Mouse (Mus musculus): Measurements from ENCODE around the gene Tpi1. TPM values are rescaled to one million over a fixed set of nuclear protein-coding genes. Genes with fewer than 3 reads are reported as not detected.

The Tpi1 gene
- polyA plus RNA-seq, 1 experiment from 2014 or later, result 187 TPM

GRCm38 (mm10) chr6:124854647-124855046 lies 40.6 kb upstream of the Tpi1 start:
- Histone ChIP-seq H3K9ac (replicated peaks; ENCODE audit: low read depth) (no peak overlapping the region), H3K27me3 (replicated peaks; ENCODE audit: insufficient read depth, low read length) (peaks cover 9% of the 10 kb centered on the region; the same call in 1 of the 2 replicates), H3K9me3 (ENCODE audit: low read length) (no peaks in the 10 kb centered on the region), H3K27ac (ENCODE audit: low read length) (no peak overlapping the region), H3K4me3 (ENCODE audit: low read depth, low read length) (no peak overlapping the region), H3K4me2 (replicated peaks; ENCODE audit: low read depth, low read length) (no peak overlapping the region), H3K4me1 (ENCODE audit: insufficient read depth, low read depth, low read length) (no peaks in the 10 kb centered on the region), H3K36me3 (ENCODE audit: insufficient read depth, low read length) (no peaks in the 10 kb centered on the region)
- WGBS, result 65% methylated on average over 12 of the region's 12 CpGs
- DNase-seq (ENCODE audit: low spot score) (no peak), ATAC-seq (no peak)
- TF ChIP-seq CTCF (IDR thresholded peaks at IDR 0.05) (no peak), EP300 (IDR thresholded peaks at IDR 0.05) (no peak)

GRCm38 (mm10) chr6:124850535-124850934 lies 36.4 kb upstream of the Tpi1 start:
- DNase-seq (ENCODE audit: low spot score) (no peak), ATAC-seq (no peak)
- Histone ChIP-seq H3K9ac (replicated peaks; ENCODE audit: low read depth) (no peak overlapping the region), H3K9me3 (ENCODE audit: low read length) (no peaks in the 10 kb centered on the region), H3K4me1 (ENCODE audit: insufficient read depth, low read depth, low read length) (no peaks in the 10 kb centered on the region), H3K4me3 (ENCODE audit: low read depth, low read length) (no peak overlapping the region), H3K27ac (ENCODE audit: low read length) (no peak overlapping the region), H3K27me3 (replicated peaks; ENCODE audit: insufficient read depth, low read length) (no peaks in the 10 kb centered on the region), H3K4me2 (replicated peaks; ENCODE audit: low read depth, low read length) (no peak overlapping the region), H3K36me3 (ENCODE audit: insufficient read depth, low read length) (no peaks in the 10 kb centered on the region)
- TF ChIP-seq EP300 (IDR thresholded peaks at IDR 0.05) (no peak), CTCF (IDR thresholded peaks at IDR 0.05) (no peak)
- 52% methylated on average over 8 of the region's 8 CpGs for WGBS

- Histone ChIP-seq H3K4me3 (ENCODE audit: low read depth, low read length) (no peak overlapping the region), H3K9me3 (ENCODE audit: low read length) (no peaks in the 10 kb centered on the region), H3K27me3 (replicated peaks; ENCODE audit: insufficient read depth, low read length) (no peaks in the 10 kb centered on the region), H3K4me1 (ENCODE audit: insufficient read depth, low read depth, low read length) (no peaks in the 10 kb centered on the region), H3K9ac (replicated peaks; ENCODE audit: low read depth) (no peak overlapping the region), H3K27ac (ENCODE audit: low read length) (no peak overlapping the region), H3K36me3 (ENCODE audit: insufficient read depth, low read length) (no peaks in the 10 kb centered on the region), H3K4me2 (replicated peaks; ENCODE audit: low read depth, low read length) (no peak overlapping the region)
- TF ChIP-seq EP300 (IDR thresholded peaks at IDR 0.05) (no peak), CTCF (IDR thresholded peaks at IDR 0.05) (peak; percentile 96)
- ATAC-seq (peak; percentile 82), DNase-seq (ENCODE audit: low spot score) (peak; percentile 90)
- WGBS, result 9% methylated on average over 9 of the region's 9 CpGs
Measured at GRCm38 (mm10) chr6:124847305-124847704, 33.2 kb upstream of the Tpi1 start.

GRCm38 (mm10) chr6:124840241-124841167 lies 26.4 kb upstream of the Tpi1 start, which contains the start of gene Gnb3:
Gnb3 (minus strand) TSS chr6:124840275.
- WGBS, result 33% methylated on average over 15 of the region's 15 CpGs
- no peak within 1 kb of the TSS for H3K9ac ChIP-seq (replicated peaks; ENCODE audit: low read depth)
- no peak for ATAC-seq
- no peaks in the 10 kb centered on the region for H3K4me1 ChIP-seq (ENCODE audit: insufficient read depth, low read depth, low read length)
- TF ChIP-seq CTCF (IDR thresholded peaks at IDR 0.05), result no peak
- no peak for TF ChIP-seq EP300 (IDR thresholded peaks at IDR 0.05)
- H3K4me2 ChIP-seq (replicated peaks; ENCODE audit: low read depth, low read length), result no peak within 1 kb of the TSS
- no peak within 1 kb of the TSS for H3K4me3 ChIP-seq (ENCODE audit: low read depth, low read length)
- no peak within 1 kb of the TSS for H3K27ac ChIP-seq (ENCODE audit: low read length)
- no peaks in the 10 kb centered on the region for H3K36me3 ChIP-seq (ENCODE audit: insufficient read depth, low read length)
- H3K9me3 ChIP-seq (ENCODE audit: low read length), result no peaks in the 10 kb centered on the region
- no peaks in the 10 kb centered on the region for H3K27me3 ChIP-seq (replicated peaks; ENCODE audit: insufficient read depth, low read length)
- DNase-seq (ENCODE audit: low spot score), result no peak

DNA sequence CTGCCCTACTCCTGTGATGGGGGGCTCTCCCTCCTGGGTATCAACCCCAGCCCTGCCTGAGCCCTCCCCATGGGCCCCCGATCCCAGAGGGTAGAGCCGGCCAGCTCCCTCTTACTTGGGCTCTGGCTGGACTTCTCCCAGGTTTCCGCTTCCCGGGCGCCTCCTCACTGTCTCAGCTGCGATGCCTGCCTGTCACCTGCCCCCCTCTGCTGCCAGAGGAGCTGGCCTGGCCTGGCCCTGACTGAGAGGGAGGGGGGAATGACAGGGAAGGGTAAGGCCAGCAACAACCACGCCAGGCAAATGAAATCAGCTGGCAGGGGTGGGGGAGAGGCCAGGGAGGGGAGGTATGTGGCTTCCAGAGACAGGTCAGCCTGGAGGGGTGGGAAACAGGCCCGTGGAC lies 25.7 kb upstream of the Tpi1 start:
- Histone ChIP-seq H3K27ac (ENCODE audit: low read length) (no peak overlapping the region), H3K36me3 (ENCODE audit: insufficient read depth, low read length) (no peaks in the 10 kb centered on the region), H3K4me1 (ENCODE audit: insufficient read depth, low read depth, low read length) (no peaks in the 10 kb centered on the region), H3K27me3 (replicated peaks; ENCODE audit: insufficient read depth, low read length) (no peaks in the 10 kb centered on the region), H3K4me2 (replicated peaks; ENCODE audit: low read depth, low read length) (no peak overlapping the region), H3K9me3 (ENCODE audit: low read length) (no peaks in the 10 kb centered on the region), H3K4me3 (ENCODE audit: low read depth, low read length) (no peak overlapping the region), H3K9ac (replicated peaks; ENCODE audit: low read depth) (no peak overlapping the region)
- ATAC-seq (no peak), DNase-seq (ENCODE audit: low spot score) (no peak)
- TF ChIP-seq CTCF (IDR thresholded peaks at IDR 0.05) (no peak), EP300 (IDR thresholded peaks at IDR 0.05) (no peak)
- 10% methylated on average over 8 of the region's 8 CpGs for WGBS

DNA sequence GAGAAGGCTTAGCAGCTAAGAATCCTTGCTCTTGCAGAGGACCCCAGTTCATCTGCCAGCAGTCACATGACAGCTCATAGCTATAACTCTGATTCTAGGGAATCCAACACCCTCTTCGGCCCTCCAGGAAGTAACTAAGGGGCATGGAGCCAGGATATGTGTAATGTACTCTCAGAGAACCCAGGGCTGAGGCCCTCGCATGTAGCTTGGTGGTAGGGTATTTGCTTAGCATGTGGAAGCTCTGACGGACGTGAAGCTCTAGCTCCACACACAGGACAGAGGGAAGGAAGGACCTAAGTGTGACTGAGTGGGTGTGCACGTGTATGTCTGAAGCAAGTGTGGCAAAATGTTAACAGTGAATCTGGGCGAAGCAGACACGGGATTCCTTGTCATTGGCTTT lies 22.3 kb upstream of the Tpi1 start:
- no peak overlapping the region for H3K27ac ChIP-seq (ENCODE audit: low read length)
- no peak overlapping the region for H3K4me2 ChIP-seq (replicated peaks; ENCODE audit: low read depth, low read length)
- no peak overlapping the region for H3K9ac ChIP-seq (replicated peaks; ENCODE audit: low read depth)
- TF ChIP-seq CTCF (IDR thresholded peaks at IDR 0.05), result peak; percentile 40
- TF ChIP-seq EP300 (IDR thresholded peaks at IDR 0.05), result no peak
- WGBS, result 53% methylated on average over 7 of the region's 7 CpGs
- DNase-seq (ENCODE audit: low spot score) (peak; percentile 65), ATAC-seq (peak; percentile 70)
- H3K9me3 ChIP-seq (ENCODE audit: low read length), result no peaks in the 10 kb centered on the region
- no peaks in the 10 kb centered on the region for H3K4me1 ChIP-seq (ENCODE audit: insufficient read depth, low read depth, low read length)
- no peak overlapping the region for H3K4me3 ChIP-seq (ENCODE audit: low read depth, low read length)
- H3K36me3 ChIP-seq (ENCODE audit: insufficient read depth, low read length), result no peaks in the 10 kb centered on the region
- H3K27me3 ChIP-seq (replicated peaks; ENCODE audit: insufficient read depth, low read length), result no peaks in the 10 kb centered on the region

All from lung, postnatal 0 days (tissue).